Mouse (Mus musculus): ENCODE measurements around the gene Wt1.

Gene Wt1

GRCm38 (mm10) chr2:105126691-105127530 lies 582 bp downstream of the Wt1 start:
- DNase-seq (ENCODE audit: low read depth), result no peak

- DNase-seq (ENCODE audit: low read depth), result no peak
These were observed 1.5 kb downstream of the Wt1 start for GRCm38 (mm10) chr2:105127531-105128480.

- no peak for DNase-seq (ENCODE audit: low read depth)
These were observed 2.2 kb downstream of the Wt1 start for GRCm38 (mm10) chr2:105128564-105128963.

GRCm38 (mm10) chr2:105130351-105131060 lies 4.2 kb downstream of the Wt1 start:
- DNase-seq (ENCODE audit: low read depth), result no peak

GRCm38 (mm10) chr2:105131061-105131810 lies 4.9 kb downstream of the Wt1 start:
- DNase-seq (ENCODE audit: low read depth), result no peak

- DNase-seq (ENCODE audit: low read depth), result no peak
These were observed 5.4 kb downstream of the Wt1 start for GRCm38 (mm10) chr2:105131811-105132100.

GRCm38 (mm10) chr2:105132300-105132699 lies 6.0 kb downstream of the Wt1 start:
- DNase-seq (ENCODE audit: low read depth), result no peak

- no peak for DNase-seq (ENCODE audit: low read depth)
These were observed 6.8 kb downstream of the Wt1 start for GRCm38 (mm10) chr2:105132933-105133795.

GRCm38 (mm10) chr2:105134296-105134695 lies 8.0 kb downstream of the Wt1 start:
- no peak for DNase-seq (ENCODE audit: low read depth)

GRCm38 (mm10) chr2:105139471-105139870 lies 13.1 kb downstream of the Wt1 start:
- DNase-seq (ENCODE audit: low read depth), result no peak

- no peak for DNase-seq (ENCODE audit: low read depth)
These were observed 15.0 kb downstream of the Wt1 start for GRCm38 (mm10) chr2:105141371-105141770.

GRCm38 (mm10) chr2:105143731-105144130 lies 17.4 kb downstream of the Wt1 start:
- no peak for DNase-seq (ENCODE audit: low read depth)

- DNase-seq (ENCODE audit: low read depth), result no peak
These were observed 25.2 kb downstream of the Wt1 start for GRCm38 (mm10) chr2:105151544-105151943.

- no peak for DNase-seq (ENCODE audit: low read depth)
These were observed 26.7 kb downstream of the Wt1 start for GRCm38 (mm10) chr2:105153046-105153445.

- DNase-seq (ENCODE audit: low read depth), result no peak
These were observed 34.6 kb downstream of the Wt1 start for GRCm38 (mm10) chr2:105160949-105161348.

GRCm38 (mm10) chr2:105162763-105163162 lies 36.4 kb downstream of the Wt1 start:
- DNase-seq (ENCODE audit: low read depth), result no peak

- DNase-seq (ENCODE audit: low read depth), result no peak
These were observed 41.8 kb downstream of the Wt1 start for GRCm38 (mm10) chr2:105168137-105168536.

GRCm38 (mm10) chr2:105174254-105174653 lies 47.9 kb downstream of the Wt1 start:
- DNase-seq (ENCODE audit: low read depth), result no peak

- no peak for DNase-seq (ENCODE audit: low read depth)
These were observed 52.5 kb downstream of the Wt1 start for GRCm38 (mm10) chr2:105178871-105179270.

- DNase-seq (ENCODE audit: low read depth), result no peak
These were observed 56.2 kb downstream of the Wt1 start for GRCm38 (mm10) chr2:105182501-105182900.

GRCm38 (mm10) chr2:105185140-105185539 lies 58.8 kb downstream of the Wt1 start:
- no peak for DNase-seq (ENCODE audit: low read depth)
